Mouse (Mus musculus) megakaryocyte, embryonic 14.5 days (primary cell): ENCODE results near the gene Ap1ar. TPM values are rescaled to one million over a fixed set of nuclear protein-coding genes. Genes with fewer than 3 reads are reported as not detected.
A peak's percentile ranks its signal among the peaks of the same experiment; 100 is the strongest.

Experiments used
- H3K27me3 ChIP-seq: replicated peaks from 2 replicates; pipeline ENCODE3; 2012; ENCODE audit warnings: inconsistent platforms
- H3K36me3 ChIP-seq: replicated peaks from 2 replicates; pipeline ENCODE3; 2012; ENCODE audit warnings: low read length, inconsistent platforms, mixed read lengths
- H3K4me1 ChIP-seq: 2 replicates; pipeline ENCODE4 v1.6.1; 2012; ENCODE audit warnings: inconsistent platforms
- H3K4me3 ChIP-seq: replicated peaks from 2 replicates; pipeline ENCODE3; 2012; ENCODE audit warnings: moderate library complexity, mild to moderate bottlenecking, inconsistent platforms
- H3K9me3 ChIP-seq: 2 replicates; pipeline ENCODE4 v1.6.1; 2012; ENCODE audit warnings: inconsistent platforms
- FLI1 ChIP-seq: IDR thresholded peaks from 2 replicates; pipeline ENCODE4 v1.6.1; 2012; ENCODE audit warnings: low read length, inconsistent platforms, mixed read lengths
- GATA1 ChIP-seq: IDR thresholded peaks from 3 replicates; pipeline ENCODE4 v1.6.1; 2012; ENCODE audit warnings: mixed read lengths, low read length, inconsistent platforms, borderline replicate concordance
- polyA plus RNA-seq: library from polyadenylated mRNA; stranded (reverse); fragments of >175 nt; gene quantifications from 2 replicates; pipeline ENCODE4 v1.2.3, GENCODE M21; 2012; ENCODE audit warnings: low replicate concordance; ENCODE audit not compliant: insufficient read depth

Gene Ap1ar
- polyA plus RNA-seq, 1 experiment: 27.8 TPM

DNA sequence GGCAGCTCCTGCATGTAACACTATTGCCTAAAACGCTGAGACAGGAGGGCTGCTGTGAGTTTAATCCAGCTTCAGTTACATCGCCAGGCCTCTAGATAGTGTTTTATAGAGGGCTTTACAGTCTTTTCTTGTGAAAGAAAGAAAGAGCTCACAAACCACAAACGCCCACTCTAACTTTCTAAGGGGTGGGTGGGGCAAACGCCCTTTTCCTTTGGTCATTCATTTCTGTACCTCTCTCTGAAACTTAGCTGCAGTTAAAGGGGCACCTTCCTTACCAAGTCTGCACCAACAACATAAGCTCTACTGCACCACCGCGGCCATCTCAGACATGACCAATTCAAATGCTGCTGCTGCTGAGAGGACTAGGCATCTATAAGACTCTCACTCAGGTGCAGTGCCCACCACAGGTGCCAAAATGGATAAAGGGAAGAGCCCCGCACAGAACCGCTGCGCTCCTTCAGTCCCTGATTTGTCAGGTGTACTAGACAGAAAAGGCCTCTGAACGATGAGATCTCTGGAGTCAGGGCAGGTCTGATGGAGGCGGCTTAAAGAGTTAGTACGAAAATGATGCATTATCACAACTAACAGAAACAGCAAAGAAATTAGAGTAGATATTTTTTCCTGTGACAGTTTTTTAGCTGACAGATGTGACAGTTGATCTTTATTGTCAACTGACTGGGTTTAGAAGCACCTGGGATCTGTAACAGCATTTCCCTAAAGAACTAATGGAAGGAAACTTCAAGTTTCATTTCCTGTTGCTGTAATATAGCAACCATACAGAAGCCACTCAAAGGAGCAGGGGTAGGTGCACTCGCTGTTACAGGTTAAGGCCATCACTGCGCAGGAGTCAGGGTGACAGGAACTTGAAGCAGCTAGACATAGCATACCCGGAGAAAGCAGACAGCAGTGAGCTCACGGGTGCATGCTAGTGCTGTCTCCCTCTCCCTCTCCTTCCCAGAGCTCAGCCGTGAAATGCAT lies 13.1 kb downstream of the Ap1ar start:
- Histone ChIP-seq H3K36me3 (peaks cover 29% of the 10 kb centered on the region), H3K4me3 (peak overlapping the region; percentile 78), H3K27me3 (no peaks in the 10 kb centered on the region), H3K9me3 (no peaks in the 10 kb centered on the region), H3K4me1 (peaks cover 68% of the 10 kb centered on the region)
- TF ChIP-seq GATA1 (no peak), FLI1 (no peak)

DNA sequence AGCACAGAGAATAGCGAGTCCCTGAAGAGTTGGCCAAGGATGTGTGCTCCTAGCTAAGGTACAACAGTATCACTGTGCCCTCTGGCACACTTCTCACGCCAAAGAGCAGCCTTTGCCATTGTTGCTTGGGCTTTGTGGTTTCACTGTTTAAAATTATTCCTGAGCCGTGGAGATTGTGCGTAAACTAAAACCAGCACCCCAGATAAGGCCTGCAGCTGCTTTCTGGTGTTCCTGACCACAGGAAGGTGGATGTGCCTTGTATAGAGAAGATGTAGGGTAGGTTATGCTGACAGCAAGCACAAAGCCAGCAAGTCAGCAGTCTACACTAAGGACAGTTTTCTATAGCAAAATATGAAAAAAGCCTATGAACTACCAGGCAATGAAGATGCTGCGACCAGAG lies 16.1 kb downstream of the Ap1ar start:
- peaks cover 77% of the 10 kb centered on the region for H3K4me1 ChIP-seq
- H3K4me3 ChIP-seq: peak overlapping the region; percentile 70
- H3K27me3 ChIP-seq: no peaks in the 10 kb centered on the region
- H3K36me3 ChIP-seq: peaks cover 45% of the 10 kb centered on the region
- peak; percentile 67; the same call in 1 of the 3 replicates for TF ChIP-seq GATA1
- TF ChIP-seq FLI1: no peak
- no peaks in the 10 kb centered on the region for H3K9me3 ChIP-seq

DNA sequence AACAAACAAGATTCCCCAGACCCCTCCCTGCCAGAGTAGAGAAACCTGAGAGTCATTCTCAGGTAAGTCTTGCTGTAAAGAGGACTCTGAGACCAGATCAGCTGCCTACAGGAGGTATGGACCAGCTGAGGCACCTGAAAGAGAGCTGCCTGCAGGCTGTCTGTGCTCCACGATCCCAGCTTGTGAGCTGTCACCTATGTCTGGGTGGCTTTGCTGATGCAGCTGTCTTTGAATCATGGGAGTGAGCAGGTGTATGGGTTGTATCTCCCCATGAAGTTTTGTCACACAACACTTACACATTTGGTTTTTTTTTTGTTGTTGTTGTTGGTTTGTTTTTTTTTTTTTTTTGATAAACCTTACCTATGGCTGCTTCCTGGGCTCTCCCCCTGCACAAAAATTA lies 16.9 kb downstream of the Ap1ar start:
- Histone ChIP-seq H3K4me3 (no peak overlapping the region), H3K36me3 (peaks cover 50% of the 10 kb centered on the region), H3K27me3 (no peaks in the 10 kb centered on the region), H3K4me1 (peaks cover 73% of the 10 kb centered on the region), H3K9me3 (no peaks in the 10 kb centered on the region)
- TF ChIP-seq GATA1: no peak
- no peak for TF ChIP-seq FLI1

DNA sequence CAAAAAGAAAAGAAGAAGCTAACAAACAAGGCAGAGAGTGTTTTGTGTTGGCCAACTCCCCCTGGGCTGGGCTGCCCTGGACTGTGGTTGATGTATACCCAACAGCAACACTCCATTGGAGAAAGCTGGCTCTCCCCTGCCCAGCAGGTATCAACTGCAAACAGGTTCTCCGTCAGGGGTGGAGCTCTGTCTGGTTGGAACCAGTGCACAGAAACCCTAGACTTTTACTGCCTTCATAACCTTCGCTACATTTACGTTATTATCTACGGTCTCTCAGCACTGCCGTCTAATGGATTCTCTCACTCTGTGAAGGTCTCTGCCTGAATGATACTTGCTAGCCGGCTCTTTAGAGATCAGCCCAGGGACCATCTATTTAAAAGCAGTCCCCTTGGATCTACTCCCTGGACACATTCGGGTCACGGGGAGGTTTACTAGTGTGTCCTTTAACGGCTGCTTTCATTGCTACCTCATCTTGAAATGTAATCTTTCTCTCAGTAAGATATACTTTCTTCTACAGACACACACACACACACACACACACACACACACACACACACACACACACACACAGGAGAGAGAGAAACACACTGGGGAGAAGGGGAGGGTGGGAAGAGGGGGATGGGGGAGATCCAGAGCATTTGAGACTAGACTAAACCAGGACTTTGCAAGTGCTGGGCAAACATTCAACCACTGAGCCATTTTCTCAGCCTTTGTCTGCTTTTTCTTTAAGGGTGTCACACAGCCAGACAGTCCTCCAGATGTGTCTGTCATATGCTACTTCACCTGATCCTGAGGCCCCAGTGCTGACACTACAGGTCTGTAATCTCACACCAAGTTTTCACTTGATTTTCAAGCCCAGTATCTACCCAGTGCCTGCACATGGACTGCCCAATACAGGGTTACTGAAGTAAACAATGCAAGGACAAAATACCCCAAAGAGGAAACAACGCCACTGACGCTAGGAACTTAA lies 18.3 kb downstream of the Ap1ar start:
- H3K27me3 ChIP-seq: no peaks in the 10 kb centered on the region
- peaks cover 54% of the 10 kb centered on the region for H3K36me3 ChIP-seq
- H3K4me1 ChIP-seq: peaks cover 58% of the 10 kb centered on the region
- H3K9me3 ChIP-seq: no peaks in the 10 kb centered on the region
- TF ChIP-seq GATA1: no peak
- TF ChIP-seq FLI1: no peak
- H3K4me3 ChIP-seq: no peak overlapping the region

DNA sequence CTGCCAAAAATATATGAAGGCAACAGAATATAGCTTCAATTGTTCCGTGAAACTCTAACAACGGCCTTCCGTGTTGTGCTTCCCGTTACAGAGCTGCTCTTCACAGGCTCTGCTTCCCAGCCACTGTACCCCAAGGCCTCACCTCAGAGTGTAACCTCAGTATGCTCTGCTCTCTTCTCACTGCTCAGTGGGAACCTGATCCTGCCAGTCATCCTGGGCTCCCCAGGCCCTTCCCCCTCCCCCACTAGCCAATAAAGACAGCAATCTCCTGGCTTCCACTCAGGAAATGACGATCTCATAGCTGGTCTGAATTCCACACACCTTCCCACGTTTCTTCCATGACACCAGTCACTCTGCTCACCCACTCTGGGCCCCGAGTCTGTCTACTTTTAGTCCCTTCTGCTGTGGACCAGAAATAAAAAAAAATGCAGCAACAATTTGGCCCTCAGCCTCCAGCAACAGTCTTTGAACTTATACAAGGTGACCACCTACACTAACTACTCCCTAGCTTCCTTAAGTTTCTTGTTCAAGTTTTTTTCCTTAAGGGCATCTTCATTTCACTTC lies 20.1 kb downstream of the Ap1ar start:
- H3K36me3 ChIP-seq: peaks cover 65% of the 10 kb centered on the region
- H3K27me3 ChIP-seq: no peaks in the 10 kb centered on the region
- H3K9me3 ChIP-seq: no peaks in the 10 kb centered on the region
- TF ChIP-seq FLI1 (no peak), GATA1 (no peak)
- peaks cover 45% of the 10 kb centered on the region for H3K4me1 ChIP-seq
- H3K4me3 ChIP-seq: no peak overlapping the region

DNA sequence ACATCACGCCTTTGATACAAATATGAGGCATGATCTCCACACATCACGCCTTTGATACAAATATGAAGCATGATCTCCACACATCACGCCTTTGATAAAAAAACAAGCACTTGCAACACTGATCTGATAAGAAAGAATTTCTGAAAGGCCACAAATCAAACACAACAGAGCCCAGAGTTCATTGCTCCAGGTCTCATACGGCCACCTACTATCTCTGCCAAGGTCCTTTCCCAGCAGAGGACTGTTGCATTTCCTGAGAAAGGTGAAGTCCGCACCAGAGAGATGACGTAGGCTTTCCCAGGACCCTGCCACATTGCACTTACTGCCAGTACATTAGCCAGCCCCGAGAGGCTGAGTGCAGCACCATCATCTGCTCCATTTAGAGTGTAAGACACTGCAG lies 28.2 kb downstream of the Ap1ar start:
- H3K27me3 ChIP-seq: no peaks in the 10 kb centered on the region
- peaks cover 86% of the 10 kb centered on the region for H3K36me3 ChIP-seq
- no peaks in the 10 kb centered on the region for H3K9me3 ChIP-seq
- no peak for TF ChIP-seq GATA1
- no peak for TF ChIP-seq FLI1
- no peak overlapping the region for H3K4me3 ChIP-seq
- peaks cover 14% of the 10 kb centered on the region for H3K4me1 ChIP-seq

DNA sequence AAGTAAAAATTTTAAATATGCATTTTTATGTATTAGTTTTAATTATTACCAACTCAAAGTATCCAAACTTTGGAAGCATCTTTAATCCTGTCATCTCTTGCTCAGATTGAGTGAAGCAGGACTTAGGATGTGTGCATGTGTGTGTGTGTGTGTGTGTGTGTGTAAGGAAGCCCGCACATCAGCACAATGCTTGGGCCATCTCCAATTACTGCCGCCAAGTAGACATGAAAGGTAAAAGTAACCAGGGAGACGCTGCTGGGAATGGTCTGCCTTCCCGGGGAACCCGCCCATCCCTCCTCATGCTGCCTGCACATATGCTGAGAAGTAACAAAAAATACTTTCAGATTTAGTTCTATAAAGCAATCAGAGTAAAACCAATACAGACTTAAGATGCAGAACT lies 29.5 kb downstream of the Ap1ar start:
- Histone ChIP-seq H3K27me3 (no peaks in the 10 kb centered on the region), H3K9me3 (no peaks in the 10 kb centered on the region), H3K4me1 (peaks cover 24% of the 10 kb centered on the region), H3K4me3 (no peak overlapping the region), H3K36me3 (peaks cover 74% of the 10 kb centered on the region)
- no peak for TF ChIP-seq GATA1
- no peak for TF ChIP-seq FLI1

DNA sequence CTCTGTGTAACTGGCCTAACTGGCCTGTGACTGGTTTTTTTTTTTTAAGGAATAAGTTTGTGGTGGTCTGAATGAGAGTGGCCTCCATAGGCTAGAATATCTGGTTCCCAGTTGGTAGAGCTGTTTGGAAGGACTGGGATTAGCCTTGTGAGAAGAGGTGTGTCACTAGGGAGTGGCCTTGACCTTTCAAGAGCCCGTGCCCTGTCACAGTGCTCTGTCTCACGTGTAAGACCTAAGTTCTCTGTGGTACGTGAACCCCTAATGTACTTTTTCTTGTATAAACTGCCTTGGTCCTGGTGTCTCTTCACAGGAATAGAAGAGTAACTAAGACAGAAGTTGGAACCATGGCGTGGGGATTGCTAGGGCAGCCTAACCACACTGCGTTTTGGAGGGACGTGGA lies 31.3 kb downstream of the Ap1ar start:
- Histone ChIP-seq H3K4me3 (no peak overlapping the region), H3K36me3 (peaks cover 67% of the 10 kb centered on the region), H3K27me3 (no peaks in the 10 kb centered on the region), H3K4me1 (peaks cover 42% of the 10 kb centered on the region), H3K9me3 (no peaks in the 10 kb centered on the region)
- no peak for TF ChIP-seq GATA1
- no peak for TF ChIP-seq FLI1

DNA sequence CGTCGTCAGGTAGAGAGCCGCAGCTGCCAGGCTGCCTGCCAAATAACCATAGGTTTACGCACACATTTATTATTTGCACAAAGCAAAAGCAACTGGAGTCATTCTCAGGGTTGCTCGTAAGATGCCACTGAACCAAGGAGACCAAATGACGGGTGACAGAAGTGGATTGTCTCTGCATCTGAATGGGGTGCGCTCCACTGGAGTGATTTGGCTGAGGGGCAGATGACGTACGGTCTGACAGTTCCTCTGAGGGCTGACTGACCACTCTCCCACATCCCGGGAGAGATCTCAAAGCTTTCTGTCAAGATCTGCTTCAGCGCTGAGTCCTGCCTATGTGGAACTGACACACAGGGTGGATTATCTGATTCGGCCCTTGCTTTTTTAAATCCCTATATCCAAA lies 32.3 kb downstream of the Ap1ar start:
- no peaks in the 10 kb centered on the region for H3K27me3 ChIP-seq
- peaks cover 44% of the 10 kb centered on the region for H3K4me1 ChIP-seq
- H3K4me3 ChIP-seq: no peak overlapping the region
- peaks cover 63% of the 10 kb centered on the region for H3K36me3 ChIP-seq
- H3K9me3 ChIP-seq: no peaks in the 10 kb centered on the region
- TF ChIP-seq FLI1: no peak
- no peak for TF ChIP-seq GATA1
